Mouse (Mus musculus): ENCODE results near the gene Tomm70a.
A peak's percentile ranks its signal among the peaks of the same experiment; 100 is the strongest.

The Tomm70a gene

DNA sequence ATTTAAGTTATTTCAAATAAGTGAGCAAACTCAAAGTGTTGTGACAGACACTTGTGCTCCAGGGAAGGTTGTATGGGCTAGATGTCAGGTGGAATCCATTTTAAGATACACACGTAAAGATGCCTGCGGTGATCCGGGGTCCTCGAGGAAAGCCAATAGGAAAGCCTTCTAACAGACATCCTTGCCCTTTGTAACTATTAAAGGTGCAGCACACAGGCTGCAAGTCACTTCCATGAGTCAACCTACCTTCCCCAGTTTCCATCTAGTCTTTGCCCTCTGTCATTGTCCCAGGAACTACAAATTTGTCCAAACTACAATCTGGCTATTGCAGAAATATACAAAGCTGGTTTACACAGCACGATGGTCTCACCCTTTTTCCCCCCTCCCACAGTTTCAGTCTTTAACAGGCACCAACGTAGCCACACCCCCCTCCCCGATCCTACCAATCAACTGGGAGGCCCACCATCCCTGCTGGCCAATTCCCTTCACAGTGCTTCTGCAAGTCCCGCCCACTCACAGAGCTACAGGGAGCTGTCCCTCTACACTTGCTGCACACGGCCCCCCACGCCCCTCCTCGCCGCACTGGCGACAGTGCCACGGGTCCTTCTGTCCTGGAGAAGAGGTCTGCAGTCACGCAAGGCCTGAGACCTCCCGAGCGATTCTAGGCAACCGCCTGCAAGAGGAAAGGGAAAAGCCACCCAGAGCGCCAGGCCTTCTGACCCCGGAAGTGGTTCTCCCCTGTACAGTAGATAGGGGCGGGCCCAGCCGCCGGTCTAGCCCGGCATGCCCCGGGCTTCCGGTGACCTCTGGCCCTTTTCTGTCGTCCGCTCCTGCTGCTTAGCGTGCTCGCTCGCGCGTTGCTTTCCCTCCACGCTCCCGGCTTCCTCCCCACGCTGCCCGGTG lies at the start of gene Tomm70a:
Gene Tomm70a, plus strand, starts transcription at position 791 of the 903 bp plus-strand sequence.
- peak; percentile 99 for DNase-seq (ENCODE audit: low read depth, low spot score)

GRCm38 (mm10) chr16:57075986-57076385 lies 45.5 kb upstream of the Tomm70a start:
- DNase-seq (ENCODE audit: low read depth, low spot score) = no peak

GRCm38 (mm10) chr16:57079577-57079976 lies 41.9 kb upstream of the Tomm70a start:
- no peak for DNase-seq (ENCODE audit: low read depth, low spot score)

- peak; percentile 76 for DNase-seq (ENCODE audit: low read depth, low spot score)
Measured at GRCm38 (mm10) chr16:57092460-57092859, 29.0 kb upstream of the Tomm70a start.

GRCm38 (mm10) chr16:57092911-57093605 lies 28.4 kb upstream of the Tomm70a start:
- DNase-seq (ENCODE audit: low read depth, low spot score) = no peak

GRCm38 (mm10) chr16:57098468-57099144 lies 22.9 kb upstream of the Tomm70a start:
- no peak for DNase-seq (ENCODE audit: low read depth, low spot score)

DNA sequence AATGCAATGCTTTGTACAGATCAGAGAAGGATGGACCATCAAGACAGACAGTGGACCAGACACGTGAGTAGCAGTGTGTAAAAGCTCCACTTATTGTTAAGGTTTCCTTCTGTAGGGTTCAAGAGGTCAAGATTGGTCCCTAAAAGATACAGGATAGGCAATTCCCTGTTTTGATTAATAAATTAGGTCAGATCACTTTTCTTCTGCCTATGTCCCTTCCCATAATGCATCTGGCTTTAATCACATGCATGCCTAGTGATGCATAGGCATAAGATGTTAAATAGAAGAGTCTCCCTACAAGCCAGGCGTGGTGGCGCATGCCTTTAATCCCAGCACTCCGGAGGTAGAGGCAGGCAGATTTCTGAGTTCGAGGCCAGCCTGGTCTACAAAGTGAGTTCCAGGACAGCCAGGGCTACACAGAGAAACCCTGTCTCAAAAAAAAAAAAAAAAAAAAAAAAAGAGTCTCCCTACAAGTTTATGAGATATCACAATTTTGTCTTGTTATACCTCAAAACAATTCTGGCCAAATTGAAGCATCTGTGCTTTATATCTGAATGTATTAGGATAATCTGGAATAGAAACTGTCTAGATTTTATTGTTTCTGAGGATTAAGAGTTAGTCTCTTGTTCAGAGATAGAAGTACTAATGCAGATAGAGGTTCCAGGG lies 21.8 kb upstream of the Tomm70a start:
- DNase-seq (ENCODE audit: low read depth, low spot score) = no peak

- peak; percentile 19 for DNase-seq (ENCODE audit: low read depth, low spot score)
Measured at GRCm38 (mm10) chr16:57101174-57101573, 20.3 kb upstream of the Tomm70a start.

DNA sequence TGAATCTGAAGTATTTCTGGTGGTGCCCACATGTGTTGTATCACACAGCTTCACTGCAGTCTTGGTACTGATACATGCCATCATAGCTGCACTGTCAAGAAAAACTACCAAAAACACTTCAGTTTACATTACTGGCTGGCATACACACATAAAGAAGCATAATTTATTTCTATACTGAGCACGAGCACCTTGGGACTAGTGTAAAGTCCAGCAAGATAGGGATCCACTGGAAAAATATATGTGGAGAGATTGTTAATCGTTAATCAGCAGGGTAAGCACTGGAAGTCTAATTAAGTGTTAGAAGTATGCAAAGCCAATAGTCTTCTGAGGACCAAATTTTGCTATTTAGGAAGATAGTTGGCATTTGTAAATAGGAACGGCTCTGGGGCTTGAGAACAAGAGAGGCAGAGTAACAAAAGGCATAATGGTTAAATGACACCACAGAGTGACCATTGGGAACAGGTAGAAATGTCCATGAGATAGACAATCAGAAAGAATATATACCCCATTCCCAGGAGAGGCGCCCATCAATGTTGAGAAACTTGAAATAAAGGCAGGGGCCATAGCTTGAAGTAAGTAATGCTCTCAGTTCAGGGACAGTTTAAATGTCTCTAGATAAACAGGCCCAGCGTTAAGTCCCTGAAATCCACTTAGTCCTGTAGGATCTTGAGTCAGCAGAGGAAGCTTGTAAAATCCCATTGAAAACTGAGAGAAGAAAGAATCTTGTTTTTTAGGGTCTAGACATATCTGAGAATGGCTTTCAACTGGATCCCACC lies 15.1 kb upstream of the Tomm70a start:
- no peak for DNase-seq (ENCODE audit: low read depth, low spot score)

DNA sequence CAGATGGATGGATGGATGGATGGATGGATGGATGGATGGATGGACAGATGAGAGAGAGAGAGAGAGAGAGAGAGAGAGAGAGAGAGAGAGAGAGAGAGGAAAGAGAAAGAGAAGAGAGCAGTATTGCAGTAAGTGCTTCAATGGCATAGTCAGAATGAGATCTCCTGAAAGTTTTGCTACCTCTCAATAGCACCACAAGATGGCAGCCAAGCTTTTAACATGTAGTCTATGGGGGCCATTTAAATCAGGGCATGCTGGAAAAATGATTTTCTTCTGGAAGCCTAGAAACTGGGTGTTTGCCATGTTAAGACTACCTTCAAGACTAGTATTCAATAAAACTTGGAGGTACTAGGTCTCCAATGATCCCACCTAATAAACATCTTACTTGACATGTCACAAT lies 5.4 kb upstream of the Tomm70a start:
- DNase-seq (ENCODE audit: low read depth, low spot score) = peak; percentile 62

- DNase-seq (ENCODE audit: low read depth, low spot score) = peak; percentile 53
Measured at GRCm38 (mm10) chr16:57117562-57117961, 3.9 kb upstream of the Tomm70a start.

DNA sequence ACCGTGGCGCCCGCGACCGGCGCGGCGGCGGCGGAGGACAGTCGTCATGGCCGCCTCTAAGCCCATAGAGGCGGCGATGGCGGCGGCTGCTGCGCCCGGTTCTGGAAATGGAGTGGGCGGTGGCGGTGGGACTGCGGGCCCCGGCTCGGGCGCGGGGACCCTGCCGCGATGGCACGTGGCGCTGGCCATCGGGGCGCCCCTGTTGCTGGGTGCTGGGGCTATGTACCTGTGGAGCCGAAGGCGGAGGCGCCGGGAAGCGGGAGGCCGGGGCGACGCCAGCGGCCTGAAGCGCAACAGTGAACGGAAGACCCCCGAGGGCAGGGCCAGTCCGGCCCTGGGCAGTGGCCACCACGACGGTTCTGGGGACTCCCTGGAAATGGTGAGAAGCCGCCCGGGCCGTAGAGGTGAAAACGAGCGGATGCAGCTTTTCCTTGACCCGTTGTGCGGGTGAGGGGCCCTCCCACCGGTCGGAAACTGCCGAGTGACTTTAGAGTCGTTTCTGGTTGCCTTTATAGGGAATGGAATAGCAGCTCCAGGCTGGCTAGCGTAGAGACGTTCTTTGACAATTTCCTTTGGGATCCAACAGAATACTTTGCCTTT lies 413 bp downstream of the Tomm70a start:
- DNase-seq (ENCODE audit: low read depth, low spot score) = no peak

DNA sequence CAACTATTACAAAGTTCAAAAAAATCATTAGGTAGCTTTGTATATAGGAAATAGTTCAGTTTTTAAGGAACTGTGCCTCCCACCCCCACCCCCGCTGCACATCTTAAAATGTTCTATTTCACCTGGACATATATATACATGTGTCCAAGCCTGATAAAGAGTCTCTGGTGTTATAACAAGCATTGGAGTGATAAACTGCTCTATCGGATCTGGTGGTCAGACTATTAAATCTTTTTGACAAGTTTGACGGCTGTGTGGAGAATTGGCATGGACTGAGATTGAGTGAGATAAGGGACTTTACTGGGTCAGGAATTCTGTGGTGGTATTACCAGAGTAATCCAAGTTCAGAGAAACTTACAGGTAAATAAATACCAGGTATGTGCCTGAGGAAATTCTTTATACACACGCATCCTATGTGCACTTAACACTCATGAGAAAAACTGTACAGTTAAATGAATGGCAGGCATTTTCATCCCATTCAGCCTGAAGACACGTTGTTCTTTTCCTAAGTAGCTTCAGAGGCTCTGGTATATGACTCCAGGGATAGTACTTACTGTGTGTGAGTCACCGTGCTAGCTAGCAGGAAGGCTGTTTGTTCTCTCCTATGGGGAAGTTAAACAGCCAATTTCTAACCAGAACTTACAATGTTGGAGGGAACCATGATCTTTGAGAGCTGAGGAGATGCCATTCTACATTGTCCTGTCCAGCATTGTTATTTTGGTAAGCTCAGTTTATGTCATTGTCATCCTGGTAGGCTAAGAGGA lies 1.4 kb downstream of the Tomm70a start:
- peak; percentile 31 for DNase-seq (ENCODE audit: low read depth, low spot score)

DNA sequence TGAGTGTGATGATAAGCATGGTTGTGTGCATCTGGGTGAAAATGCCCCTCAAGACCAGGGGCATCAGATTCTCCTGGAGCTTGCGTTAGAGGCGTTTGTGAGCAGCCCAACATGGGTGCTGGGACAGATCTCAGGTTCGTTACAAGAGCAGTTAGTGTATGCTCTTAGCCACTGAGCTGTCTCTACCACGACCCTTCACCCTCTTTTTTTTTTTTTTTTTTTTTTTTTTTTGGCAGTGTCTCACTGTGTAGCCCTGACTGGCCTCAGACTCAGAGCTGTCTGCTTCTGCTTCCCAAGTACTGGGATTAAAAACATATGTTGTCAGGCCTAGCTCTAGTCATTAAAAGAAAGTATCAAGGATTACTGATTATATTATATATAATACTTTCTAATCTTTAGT lies 4.8 kb downstream of the Tomm70a start:
- no peak for DNase-seq (ENCODE audit: low read depth, low spot score)

GRCm38 (mm10) chr16:57127825-57128224 lies 6.3 kb downstream of the Tomm70a start:
- DNase-seq (ENCODE audit: low read depth, low spot score) = no peak

GRCm38 (mm10) chr16:57130752-57131400 lies 9.4 kb downstream of the Tomm70a start:
- DNase-seq (ENCODE audit: low read depth, low spot score) = no peak

- no peak for DNase-seq (ENCODE audit: low read depth, low spot score)
Measured at GRCm38 (mm10) chr16:57131544-57131943, 10.0 kb downstream of the Tomm70a start.

DNA sequence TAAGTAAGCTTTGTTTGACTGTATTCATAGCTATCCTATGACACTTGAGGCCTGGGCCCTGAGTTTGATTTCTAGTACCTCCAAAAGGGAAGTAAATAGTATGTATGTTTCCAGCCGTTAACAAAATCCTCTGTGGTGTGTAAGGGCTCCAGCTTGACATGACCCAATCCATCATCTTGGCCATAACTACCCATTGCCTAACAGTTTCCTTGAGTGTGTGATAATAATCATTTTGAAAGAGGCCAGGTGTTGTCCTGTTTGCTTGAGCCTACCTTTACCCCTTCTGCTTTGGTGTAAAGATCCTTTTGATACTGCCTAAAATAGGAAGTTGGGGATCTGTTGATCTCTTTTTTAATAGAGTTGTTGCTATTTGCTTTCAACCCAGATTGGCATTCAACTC lies 10.8 kb downstream of the Tomm70a start:
- no peak for DNase-seq (ENCODE audit: low read depth, low spot score)

GRCm38 (mm10) chr16:57133611-57134010 lies 12.1 kb downstream of the Tomm70a start:
- peak; percentile 25 for DNase-seq (ENCODE audit: low read depth, low spot score)

Data from brain, adult 2 months (tissue).